Mouse (Mus musculus): ENCODE data around the gene Gna14. TPM values are rescaled to one million over a fixed set of nuclear protein-coding genes. Genes with fewer than 3 reads are reported as not detected.

Gna14 gene
- polyA plus RNA-seq, 1 experiment from 2014 or later: 0.49 TPM

DNA sequence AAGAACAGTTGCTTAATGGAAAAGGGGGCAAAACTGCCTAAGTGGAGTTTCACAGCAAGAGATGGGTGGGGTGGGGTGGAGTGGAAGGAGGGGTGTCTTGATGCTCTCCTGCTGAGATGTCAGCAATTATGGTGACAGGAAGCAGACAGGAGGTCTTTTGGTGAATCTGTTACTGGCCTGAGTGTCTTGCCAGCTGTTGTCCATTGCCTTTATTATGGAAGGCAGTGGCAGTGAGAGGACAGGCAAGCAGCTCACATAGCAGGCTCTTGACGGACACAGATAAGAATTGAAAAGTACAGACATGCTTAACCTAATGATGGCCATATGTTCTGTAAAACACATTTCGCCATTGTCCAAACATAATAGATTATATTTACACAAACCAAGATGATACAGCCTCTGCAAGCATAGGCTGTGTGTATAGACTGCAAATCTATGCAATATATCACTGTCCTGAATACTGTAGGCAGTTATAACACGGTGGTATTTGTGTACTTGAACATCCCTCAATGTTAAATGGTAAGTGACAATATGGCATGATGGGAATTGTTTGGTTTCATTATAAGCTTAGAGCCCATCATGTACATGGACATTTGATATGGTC, 92.8 kb downstream of the Gna14 start:
- ATAC-seq (replicated peaks): no peak
- H3K4me3 ChIP-seq: no peak overlapping the region
- H3K27ac ChIP-seq: no peak overlapping the region
- H3K4me2 ChIP-seq: no peak overlapping the region
- H3K9me3 ChIP-seq: no peaks in the 10 kb centered on the region
- H3K36me3 ChIP-seq (replicated peaks): no peaks in the 10 kb centered on the region
- WGBS: 77% methylated on average over 3 of the region's 3 CpGs
- no peaks in the 10 kb centered on the region for H3K4me1 ChIP-seq
- no peaks in the 10 kb centered on the region for H3K27me3 ChIP-seq (replicated peaks)
- no peak overlapping the region for H3K9ac ChIP-seq

- Histone ChIP-seq H3K9me3 (no peaks in the 10 kb centered on the region), H3K4me1 (no peaks in the 10 kb centered on the region), H3K9ac (no peak overlapping the region), H3K4me2 (no peak overlapping the region), H3K27ac (no peak overlapping the region), H3K36me3 (replicated peaks) (no peaks in the 10 kb centered on the region), H3K4me3 (no peak overlapping the region), H3K27me3 (replicated peaks) (no peaks in the 10 kb centered on the region)
- ATAC-seq (replicated peaks): no peak
These were observed 93.8 kb downstream of the Gna14 start for GRCm38 (mm10) chr19:16529293-16529920.

GRCm38 (mm10) chr19:16529999-16530398, 94.4 kb downstream of the Gna14 start:
- WGBS: 77% methylated on average over 4 of the region's 4 CpGs
- no peak overlapping the region for H3K4me2 ChIP-seq
- H3K9ac ChIP-seq: no peak overlapping the region
- H3K36me3 ChIP-seq (replicated peaks): no peaks in the 10 kb centered on the region
- H3K27me3 ChIP-seq (replicated peaks): no peaks in the 10 kb centered on the region
- ATAC-seq (replicated peaks): no peak
- H3K4me3 ChIP-seq: no peak overlapping the region
- no peaks in the 10 kb centered on the region for H3K9me3 ChIP-seq
- no peaks in the 10 kb centered on the region for H3K4me1 ChIP-seq
- no peak overlapping the region for H3K27ac ChIP-seq

DNA sequence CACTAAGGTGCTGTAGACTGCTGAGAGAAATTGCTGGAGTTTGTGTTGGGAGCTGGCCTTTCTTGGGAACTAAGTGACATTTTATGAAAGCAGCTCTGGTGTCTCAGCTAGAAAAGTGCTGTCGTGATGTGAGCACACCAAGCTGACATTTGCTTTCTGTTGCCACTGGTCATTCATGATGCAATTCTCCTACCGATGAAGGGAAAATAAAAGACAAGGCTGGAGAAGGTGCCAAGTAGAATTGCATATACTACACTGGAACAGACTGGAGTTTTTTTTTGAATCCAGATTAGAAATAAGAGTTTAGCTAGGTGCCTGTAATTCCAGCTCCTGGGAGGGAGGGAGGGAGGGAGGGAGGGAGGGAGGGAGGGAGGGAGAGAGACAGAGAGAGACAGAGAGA, 98.7 kb downstream of the Gna14 start:
- H3K4me2 ChIP-seq: no peak overlapping the region
- H3K27me3 ChIP-seq (replicated peaks): no peaks in the 10 kb centered on the region
- H3K27ac ChIP-seq: no peak overlapping the region
- H3K9me3 ChIP-seq: no peaks in the 10 kb centered on the region
- no peaks in the 10 kb centered on the region for H3K4me1 ChIP-seq
- no peak for ATAC-seq (replicated peaks)
- no peak overlapping the region for H3K4me3 ChIP-seq
- H3K36me3 ChIP-seq (replicated peaks): no peaks in the 10 kb centered on the region
- H3K9ac ChIP-seq: no peak overlapping the region
- 86% methylated on average over 2 of the region's 2 CpGs for WGBS

GRCm38 (mm10) chr19:16538416-16538815, 102.9 kb downstream of the Gna14 start:
- 91% methylated on average over 2 of the region's 2 CpGs for WGBS
- ATAC-seq (replicated peaks): no peak
- H3K4me2 ChIP-seq: no peak overlapping the region
- no peak overlapping the region for H3K4me3 ChIP-seq
- H3K36me3 ChIP-seq (replicated peaks): no peaks in the 10 kb centered on the region
- H3K9ac ChIP-seq: no peak overlapping the region
- no peaks in the 10 kb centered on the region for H3K9me3 ChIP-seq
- H3K4me1 ChIP-seq: no peaks in the 10 kb centered on the region
- no peak overlapping the region for H3K27ac ChIP-seq
- H3K27me3 ChIP-seq (replicated peaks): no peaks in the 10 kb centered on the region

DNA sequence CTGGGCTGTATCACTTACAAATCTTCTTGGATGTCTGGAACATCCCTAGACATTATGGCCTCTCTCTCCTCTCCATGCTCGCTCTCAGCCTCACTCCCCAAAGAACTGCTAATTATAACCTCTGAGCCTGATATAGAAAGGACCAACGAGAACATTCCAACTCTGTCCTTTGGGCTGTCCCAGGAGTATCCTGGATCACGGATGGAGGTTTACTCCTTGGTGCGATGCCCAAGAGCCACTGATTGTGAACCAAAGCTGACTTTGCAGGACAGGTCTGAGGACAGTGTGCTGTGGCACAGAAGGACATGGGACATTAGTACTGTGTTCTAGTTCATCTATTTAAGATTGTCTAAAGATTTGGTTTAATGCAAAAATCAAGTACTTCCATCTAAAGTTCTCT, 108.1 kb downstream of the Gna14 start:
- 90% methylated on average over 4 of the region's 4 CpGs for WGBS

DNA sequence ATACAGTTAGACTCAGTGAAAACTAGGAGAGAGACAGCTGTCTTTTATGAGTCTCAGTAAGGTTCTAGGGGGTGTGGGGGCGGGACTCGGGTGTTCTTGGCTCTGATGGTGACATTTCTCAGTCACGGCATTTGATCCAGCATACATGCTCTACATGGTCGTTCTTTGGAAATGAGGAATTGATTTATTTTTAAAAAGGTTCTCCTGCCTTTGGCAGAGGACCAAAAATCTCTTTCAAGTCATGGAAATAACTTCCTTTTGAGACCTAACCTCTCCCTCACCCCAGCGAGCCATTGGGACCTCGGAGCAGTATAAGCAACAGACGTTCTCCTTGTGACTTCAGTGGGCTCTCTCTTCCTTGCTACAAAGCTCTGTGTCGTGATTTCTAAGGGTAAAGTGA, 121.4 kb downstream of the Gna14 start:
- Histone ChIP-seq H3K36me3 (replicated peaks) (no peaks in the 10 kb centered on the region), H3K27ac (no peak overlapping the region), H3K4me1 (no peaks in the 10 kb centered on the region), H3K4me3 (no peak overlapping the region), H3K9me3 (no peaks in the 10 kb centered on the region), H3K27me3 (replicated peaks) (no peaks in the 10 kb centered on the region), H3K4me2 (no peak overlapping the region), H3K9ac (no peak overlapping the region)
- no peak for ATAC-seq (replicated peaks)
- WGBS: 70% methylated on average over 8 of the region's 8 CpGs

More for the DNA sequence above, 108.1 kb downstream of the Gna14 start:
- Histone ChIP-seq H3K9ac (no peak overlapping the region), H3K4me1 (no peaks in the 10 kb centered on the region), H3K9me3 (no peaks in the 10 kb centered on the region; the same call in 1 of the 2 replicates), H3K36me3 (replicated peaks) (no peaks in the 10 kb centered on the region), H3K27me3 (replicated peaks) (no peaks in the 10 kb centered on the region), H3K4me3 (no peak overlapping the region), H3K4me2 (no peak overlapping the region), H3K27ac (no peak overlapping the region)
- no peak for ATAC-seq (replicated peaks)

DNA sequence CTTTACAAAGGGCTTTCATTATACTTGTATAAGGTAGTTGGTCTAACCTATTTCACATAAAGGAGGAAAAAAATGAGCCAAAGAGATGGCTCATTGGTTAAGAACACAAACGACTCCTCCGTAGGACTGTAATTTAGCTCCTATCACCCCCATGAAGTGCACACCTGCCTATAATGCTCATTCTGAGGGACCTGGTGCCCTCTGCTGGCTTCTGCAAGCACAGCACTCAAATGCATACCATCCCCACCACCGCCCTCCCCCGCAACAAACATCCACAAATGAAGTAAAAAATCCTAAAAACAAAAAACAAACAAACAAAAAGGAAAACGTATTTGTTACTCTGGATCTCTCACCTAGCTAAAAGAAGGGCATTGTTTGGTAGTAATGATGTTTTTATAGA, 122.4 kb downstream of the Gna14 start:
- ATAC-seq (replicated peaks): no peak
- WGBS: 74% methylated on average over 5 of the region's 5 CpGs
- H3K4me1 ChIP-seq: no peaks in the 10 kb centered on the region
- no peaks in the 10 kb centered on the region for H3K36me3 ChIP-seq (replicated peaks)
- no peaks in the 10 kb centered on the region for H3K27me3 ChIP-seq (replicated peaks)
- no peaks in the 10 kb centered on the region for H3K9me3 ChIP-seq
- no peak overlapping the region for H3K9ac ChIP-seq
- H3K4me3 ChIP-seq: no peak overlapping the region
- no peak overlapping the region for H3K27ac ChIP-seq
- H3K4me2 ChIP-seq: no peak overlapping the region

DNA sequence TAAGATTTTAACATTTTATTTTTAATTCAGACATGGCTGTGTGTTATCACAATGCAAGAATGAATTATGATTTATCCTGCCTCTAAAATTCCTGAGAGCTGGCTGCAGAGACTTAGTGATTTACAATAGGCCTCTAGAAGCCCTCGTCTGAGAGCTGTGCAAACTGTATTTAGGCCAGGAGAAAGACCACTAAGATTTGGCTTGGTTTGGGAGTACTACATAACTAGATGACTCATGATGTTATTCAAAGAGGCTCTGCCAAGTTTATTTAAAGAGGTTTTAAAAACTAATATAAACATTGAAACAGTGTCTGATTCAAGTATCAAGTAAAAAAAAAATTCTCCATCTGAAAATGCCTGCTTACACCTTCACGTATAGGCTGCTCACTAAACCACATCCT, 123.0 kb downstream of the Gna14 start:
- Histone ChIP-seq H3K36me3 (replicated peaks) (no peaks in the 10 kb centered on the region), H3K9ac (no peak overlapping the region), H3K27me3 (replicated peaks) (no peaks in the 10 kb centered on the region), H3K4me1 (no peaks in the 10 kb centered on the region), H3K4me3 (no peak overlapping the region), H3K4me2 (no peak overlapping the region), H3K27ac (no peak overlapping the region), H3K9me3 (no peaks in the 10 kb centered on the region)
- 79% methylated on average over 2 of the region's 2 CpGs for WGBS
- no peak for ATAC-seq (replicated peaks)

DNA sequence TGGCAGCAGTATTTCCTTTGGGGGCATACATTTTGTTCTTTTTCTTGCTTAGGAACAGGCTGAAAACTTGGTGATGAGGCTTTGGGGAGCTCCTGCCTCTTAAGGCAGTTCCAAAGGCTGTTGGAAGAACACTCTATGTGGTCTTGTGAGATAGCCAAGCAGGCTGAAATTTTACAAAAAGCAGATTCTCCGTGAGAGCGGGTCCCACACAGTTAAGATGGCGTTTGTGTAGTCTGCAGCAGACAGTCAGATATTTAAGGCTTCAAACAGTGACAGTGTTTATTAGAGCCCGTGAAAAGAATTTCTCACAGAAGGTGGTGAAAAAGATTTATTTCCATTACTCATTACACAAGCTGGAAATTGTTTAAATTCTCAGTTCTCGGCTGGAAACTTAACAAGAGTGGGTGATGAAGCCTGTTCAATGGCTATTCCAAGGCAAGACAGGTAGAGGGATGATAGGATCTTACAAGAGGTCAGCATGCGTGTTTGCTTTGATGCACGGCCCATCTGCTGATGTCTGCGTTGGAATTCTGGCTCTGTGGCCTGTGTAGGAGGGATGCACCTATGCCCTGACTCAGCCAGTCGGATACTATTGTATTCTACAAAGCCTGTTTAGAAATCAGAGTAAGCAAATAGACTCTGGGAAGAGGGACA, 123.8 kb downstream of the Gna14 start:
- Histone ChIP-seq H3K4me2 (no peak overlapping the region), H3K4me1 (no peaks in the 10 kb centered on the region), H3K36me3 (replicated peaks) (no peaks in the 10 kb centered on the region), H3K9me3 (no peaks in the 10 kb centered on the region), H3K4me3 (no peak overlapping the region), H3K27ac (no peak overlapping the region), H3K27me3 (replicated peaks) (no peaks in the 10 kb centered on the region), H3K9ac (no peak overlapping the region)
- 76% methylated on average over 9 of the region's 9 CpGs for WGBS
- no peak for ATAC-seq (replicated peaks)

DNA sequence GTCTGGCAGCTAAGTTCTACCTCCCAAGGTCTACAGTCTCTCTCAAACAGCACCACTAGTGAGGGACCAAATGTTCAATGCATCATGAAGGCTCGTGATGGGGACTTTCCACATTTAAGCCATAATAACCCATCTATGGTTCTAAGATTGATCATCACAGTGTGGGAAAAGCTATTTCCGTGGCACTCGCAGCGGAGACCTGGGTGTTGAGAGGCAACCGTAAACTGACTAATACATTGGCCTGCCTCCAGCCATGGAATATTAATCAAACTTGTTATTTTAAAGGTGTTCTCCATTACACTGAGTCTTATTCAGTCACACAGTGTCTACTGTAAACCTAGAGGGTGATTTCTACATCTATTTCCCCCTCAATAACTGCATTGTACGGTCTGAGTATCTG, 127.1 kb downstream of the Gna14 start:
- no peak for ATAC-seq (replicated peaks)
- Histone ChIP-seq H3K36me3 (replicated peaks) (no peaks in the 10 kb centered on the region), H3K4me3 (no peak overlapping the region), H3K27me3 (replicated peaks) (no peaks in the 10 kb centered on the region), H3K9ac (no peak overlapping the region), H3K4me1 (no peaks in the 10 kb centered on the region), H3K27ac (no peak overlapping the region), H3K9me3 (no peaks in the 10 kb centered on the region), H3K4me2 (no peak overlapping the region)
- 96% methylated on average over 6 of the region's 6 CpGs for WGBS

DNA sequence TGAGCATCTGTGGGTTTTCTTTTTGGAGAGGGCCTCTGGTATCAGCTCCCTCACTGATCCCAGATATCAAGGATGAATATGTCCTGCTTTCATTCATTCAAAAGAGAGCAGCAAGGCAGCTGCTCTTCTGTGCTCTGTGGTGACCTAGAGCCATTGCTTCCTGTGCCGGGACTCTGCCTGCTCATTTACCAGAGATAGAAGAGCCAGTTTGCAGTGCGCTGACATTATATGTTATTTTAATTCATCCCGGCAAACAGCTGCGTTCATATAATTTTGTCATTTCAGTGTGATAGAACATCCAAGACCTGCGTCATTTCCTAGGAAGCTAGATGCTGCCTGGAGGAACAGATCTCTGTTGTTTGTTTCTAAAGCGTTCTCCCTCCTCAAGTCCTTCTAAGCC, 141.2 kb downstream of the Gna14 start:
- Histone ChIP-seq H3K9ac (no peak overlapping the region), H3K27me3 (replicated peaks) (no peaks in the 10 kb centered on the region), H3K4me1 (no peaks in the 10 kb centered on the region), H3K27ac (no peak overlapping the region), H3K9me3 (no peaks in the 10 kb centered on the region), H3K4me2 (no peak overlapping the region), H3K36me3 (replicated peaks) (no peaks in the 10 kb centered on the region), H3K4me3 (no peak overlapping the region)
- WGBS: 86% methylated on average over 6 of the region's 6 CpGs
- ATAC-seq (replicated peaks): no peak
